Mouse (Mus musculus) erythroblast, embryonic 14.5 days (primary cell): Measurements from ENCODE around the gene Sf3b6. TPM values are rescaled to one million over a fixed set of nuclear protein-coding genes. Genes with fewer than 3 reads are reported as not detected.

Experiments used
- H3K27me3 ChIP-seq: 2 replicates; pipeline ENCODE4 v1.6.1; 2012; ENCODE audit warnings: inconsistent platforms; ENCODE audit not compliant: control insufficient read depth
- H3K36me3 ChIP-seq: 2 replicates; pipeline ENCODE4 v1.6.1; 2012; ENCODE audit warnings: mild to moderate bottlenecking, inconsistent platforms; ENCODE audit not compliant: control insufficient read depth
- H3K4me1 ChIP-seq: 2 replicates; pipeline ENCODE4 v1.6.1; 2012; ENCODE audit warnings: inconsistent platforms; ENCODE audit not compliant: control insufficient read depth
- H3K4me3 ChIP-seq: replicated peaks from 2 replicates; pipeline ENCODE3; 2012; ENCODE audit warnings: moderate library complexity, mild to moderate bottlenecking, inconsistent platforms
- H3K9me3 ChIP-seq: 2 replicates; pipeline ENCODE4 v1.6.1; 2012; ENCODE audit warnings: low read length, inconsistent platforms, mixed read lengths; ENCODE audit not compliant: control insufficient read depth
- GATA1 ChIP-seq: IDR thresholded peaks from 2 replicates; pipeline ENCODE4 v1.6.1; 2012; ENCODE audit warnings: low read length, inconsistent platforms, mixed read lengths
- TAL1 ChIP-seq: IDR thresholded peaks from 3 replicates; pipeline ENCODE4 v1.6.1; 2012; ENCODE audit warnings: low read length, inconsistent platforms, mixed read lengths
- polyA plus RNA-seq: library from polyadenylated mRNA; stranded (reverse); fragments of >175 nt; gene quantifications from 2 replicates; pipeline ENCODE4 v1.2.3, GENCODE M21; 2012

Sf3b6 gene
- polyA plus RNA-seq, 1 experiment, result 0.51 TPM

- no peak overlapping the region for H3K4me3 ChIP-seq
- no peaks in the 10 kb centered on the region for H3K27me3 ChIP-seq
- TF ChIP-seq GATA1 (no peak), TAL1 (no peak)
- peaks cover 16% of the 10 kb centered on the region for H3K4me1 ChIP-seq
- H3K36me3 ChIP-seq, result peaks cover 94% of the 10 kb centered on the region
- peaks cover 8% of the 10 kb centered on the region for H3K9me3 ChIP-seq
Observed at GRCm38 (mm10) chr12:4862672-4863071, 45.3 kb downstream of the Sf3b6 start.

DNA sequence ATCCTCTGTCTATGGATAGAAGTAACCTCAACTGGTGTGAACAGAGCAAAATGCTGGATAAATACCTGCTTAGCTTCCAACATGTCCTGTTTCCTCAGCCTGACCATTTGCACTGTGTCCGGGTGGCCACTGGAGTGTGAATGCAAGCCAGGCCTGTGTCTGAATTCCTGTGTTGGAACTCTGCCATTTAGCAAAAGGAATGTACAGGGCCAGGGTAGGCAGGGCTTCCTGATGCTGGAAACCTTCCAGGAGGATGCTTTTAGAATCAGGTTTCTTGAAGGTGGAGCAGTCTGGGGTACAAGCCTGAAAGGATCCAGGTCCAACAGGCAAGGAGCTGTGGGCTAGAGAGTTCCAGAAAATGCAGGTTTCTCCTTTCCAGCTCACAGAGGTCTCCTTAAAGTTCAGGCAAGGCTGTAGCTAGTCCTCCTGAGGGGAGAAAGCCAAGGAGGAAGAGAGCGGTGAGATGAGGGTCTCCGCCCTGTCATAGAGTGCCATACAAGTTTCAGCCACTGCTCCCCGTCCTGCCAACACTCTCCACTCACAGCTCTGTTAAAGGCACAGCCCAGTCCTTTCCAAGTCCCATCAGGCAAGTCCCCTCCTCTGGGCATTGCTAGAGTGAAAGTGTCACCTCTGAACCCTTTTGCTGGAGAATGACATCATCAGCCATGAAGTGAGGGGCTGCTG, 46.5 kb downstream of the Sf3b6 start:
- peaks cover 95% of the 10 kb centered on the region for H3K36me3 ChIP-seq
- H3K4me1 ChIP-seq, result peaks cover 24% of the 10 kb centered on the region
- H3K27me3 ChIP-seq, result no peaks in the 10 kb centered on the region
- peaks cover 8% of the 10 kb centered on the region for H3K9me3 ChIP-seq
- no peak overlapping the region for H3K4me3 ChIP-seq
- TF ChIP-seq TAL1 (no peak), GATA1 (no peak)

GRCm38 (mm10) chr12:4864338-4864690, 47.0 kb downstream of the Sf3b6 start:
- Histone ChIP-seq H3K36me3 (peaks cover 100% of the 10 kb centered on the region), H3K27me3 (no peaks in the 10 kb centered on the region), H3K4me3 (no peak overlapping the region), H3K4me1 (peaks cover 29% of the 10 kb centered on the region), H3K9me3 (peaks cover 8% of the 10 kb centered on the region)
- TF ChIP-seq GATA1 (no peak), TAL1 (no peak)

- H3K9me3 ChIP-seq, result no peaks in the 10 kb centered on the region
- H3K27me3 ChIP-seq, result no peaks in the 10 kb centered on the region
- peaks cover 89% of the 10 kb centered on the region for H3K36me3 ChIP-seq
- no peak overlapping the region for H3K4me3 ChIP-seq
- peaks cover 61% of the 10 kb centered on the region for H3K4me1 ChIP-seq
- TF ChIP-seq TAL1 (no peak), GATA1 (no peak)
Observed at GRCm38 (mm10) chr12:4868924-4869323, 51.6 kb downstream of the Sf3b6 start.

DNA sequence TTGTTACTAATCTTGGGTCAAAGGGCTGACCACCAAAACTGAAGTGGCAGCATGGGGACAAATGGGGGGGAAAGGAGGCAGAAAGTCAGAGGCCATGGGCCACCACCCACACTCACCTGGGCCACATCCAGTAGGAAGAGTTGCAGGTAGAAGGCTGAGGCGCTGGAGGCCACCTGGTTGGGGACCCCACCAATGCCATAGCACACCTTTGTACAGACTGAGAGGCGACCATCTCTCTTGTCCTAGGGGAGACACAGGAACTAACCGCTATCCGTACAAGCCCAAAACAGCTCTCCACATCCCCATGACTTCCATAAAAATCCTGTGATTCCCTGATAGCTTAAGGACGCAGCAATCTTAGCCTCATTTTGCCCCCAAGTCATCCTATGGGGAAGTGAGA, 53.9 kb downstream of the Sf3b6 start:
- H3K27me3 ChIP-seq, result no peaks in the 10 kb centered on the region
- no peaks in the 10 kb centered on the region for H3K9me3 ChIP-seq
- peaks cover 77% of the 10 kb centered on the region for H3K36me3 ChIP-seq
- TF ChIP-seq TAL1 (no peak), GATA1 (no peak)
- peak overlapping the region; percentile 79 for H3K4me3 ChIP-seq
- peaks cover 80% of the 10 kb centered on the region for H3K4me1 ChIP-seq

GRCm38 (mm10) chr12:4872273-4872672, 54.9 kb downstream of the Sf3b6 start:
- peaks cover 78% of the 10 kb centered on the region for H3K4me1 ChIP-seq
- TF ChIP-seq TAL1 (no peak), GATA1 (no peak)
- no peaks in the 10 kb centered on the region for H3K9me3 ChIP-seq
- H3K36me3 ChIP-seq, result peaks cover 75% of the 10 kb centered on the region
- no peaks in the 10 kb centered on the region for H3K27me3 ChIP-seq
- peak overlapping the region; percentile 79 for H3K4me3 ChIP-seq

DNA sequence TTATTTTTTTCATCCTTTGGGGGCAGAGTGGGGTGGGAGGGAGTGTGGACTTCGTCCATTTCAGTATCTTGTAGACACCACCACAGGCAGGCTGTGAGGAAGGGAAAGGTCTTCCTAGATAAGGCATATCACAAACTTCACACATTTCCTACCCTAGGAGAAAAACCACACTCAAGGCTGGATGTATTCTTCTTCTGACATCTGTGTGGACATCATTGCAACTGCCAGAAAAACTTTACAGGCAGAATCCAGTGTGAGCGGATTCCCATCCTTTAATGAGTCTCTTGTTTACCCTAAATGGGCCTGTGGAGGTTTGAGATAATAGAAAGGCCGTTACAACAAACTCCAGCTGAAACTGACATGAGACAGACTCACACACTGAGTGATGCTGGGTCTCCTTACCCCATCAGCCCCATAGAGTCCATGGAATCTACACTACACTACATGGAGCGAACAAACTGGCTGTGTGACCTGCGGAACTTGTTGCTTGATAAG, 55.7 kb downstream of the Sf3b6 start:
- peak; percentile 86 for TF ChIP-seq GATA1
- peak; percentile 87 for TF ChIP-seq TAL1
- Histone ChIP-seq H3K27me3 (no peaks in the 10 kb centered on the region), H3K4me1 (peaks cover 72% of the 10 kb centered on the region), H3K9me3 (no peaks in the 10 kb centered on the region), H3K36me3 (peaks cover 69% of the 10 kb centered on the region), H3K4me3 (peak overlapping the region; percentile 79)

- TF ChIP-seq GATA1, result no peak
- no peak for TF ChIP-seq TAL1
- peaks cover 72% of the 10 kb centered on the region for H3K4me1 ChIP-seq
- H3K4me3 ChIP-seq, result peak overlapping the region; percentile 79
- no peaks in the 10 kb centered on the region for H3K9me3 ChIP-seq
- H3K36me3 ChIP-seq, result peaks cover 69% of the 10 kb centered on the region
- H3K27me3 ChIP-seq, result no peaks in the 10 kb centered on the region
Observed at GRCm38 (mm10) chr12:4873531-4873930, 56.2 kb downstream of the Sf3b6 start.

GRCm38 (mm10) chr12:4874161-4874927, 57.0 kb downstream of the Sf3b6 start, which contains the start of gene Mfsd2b:
TSS of gene Mfsd2b (minus strand) at chr12:4874359.
- no peaks in the 10 kb centered on the region for H3K9me3 ChIP-seq
- H3K4me1 ChIP-seq, result peaks cover 64% of the 10 kb centered on the region
- H3K36me3 ChIP-seq, result peaks cover 69% of the 10 kb centered on the region
- peak within 1 kb of the TSS; percentile 79 for H3K4me3 ChIP-seq
- peak; percentile 100 for TF ChIP-seq GATA1
- TF ChIP-seq TAL1, result no peak
- no peaks in the 10 kb centered on the region for H3K27me3 ChIP-seq
